Mouse (Mus musculus) cerebellum, adult 11 months (tissue): Measurements from ENCODE around the gene Evx2.

Experiments
- DNase-seq: peaks from one replicate; pipeline ENCODE4 v3.0.0; 2022

The Evx2 gene

DNA sequence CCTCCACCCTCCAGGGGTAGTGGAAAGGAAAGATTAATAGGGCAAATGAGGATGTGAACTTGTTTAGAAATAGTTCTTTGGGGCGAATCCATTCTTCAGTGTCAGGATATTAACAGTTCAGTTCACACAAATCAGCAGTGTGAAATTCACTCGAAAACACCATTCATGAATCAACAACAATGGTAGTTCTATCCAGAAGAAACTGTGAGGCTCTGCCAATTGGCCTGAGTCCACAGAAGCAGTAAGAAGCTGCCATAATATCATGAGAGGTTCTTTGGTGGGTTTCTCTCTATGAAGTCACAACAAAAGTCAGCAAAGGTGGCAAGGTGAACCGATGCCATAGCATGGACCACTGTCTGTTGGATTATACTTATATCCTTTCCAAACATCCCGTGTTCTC, 48.0 kb downstream of the Evx2 start:
- DNase-seq: no peak

DNA sequence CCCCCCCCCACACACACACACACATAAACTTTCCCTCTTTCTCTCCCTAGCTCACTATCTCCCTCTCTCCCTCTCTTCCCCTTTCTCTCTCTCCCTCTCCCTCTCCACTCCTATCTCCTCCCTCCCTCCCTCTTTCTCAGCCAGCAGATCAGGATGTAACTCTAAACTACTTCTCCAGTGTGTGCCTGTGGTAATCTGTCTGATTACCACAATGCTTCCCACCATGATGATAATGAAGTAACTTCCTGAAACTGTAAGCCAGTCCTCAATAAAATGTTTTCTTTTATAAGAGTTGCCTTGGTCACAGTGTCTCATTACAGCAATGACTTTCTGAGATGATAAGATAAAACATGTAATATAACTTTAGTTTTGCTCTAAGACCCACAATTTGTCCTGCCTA, 50.0 kb downstream of the Evx2 start:
- no peak for DNase-seq

DNA sequence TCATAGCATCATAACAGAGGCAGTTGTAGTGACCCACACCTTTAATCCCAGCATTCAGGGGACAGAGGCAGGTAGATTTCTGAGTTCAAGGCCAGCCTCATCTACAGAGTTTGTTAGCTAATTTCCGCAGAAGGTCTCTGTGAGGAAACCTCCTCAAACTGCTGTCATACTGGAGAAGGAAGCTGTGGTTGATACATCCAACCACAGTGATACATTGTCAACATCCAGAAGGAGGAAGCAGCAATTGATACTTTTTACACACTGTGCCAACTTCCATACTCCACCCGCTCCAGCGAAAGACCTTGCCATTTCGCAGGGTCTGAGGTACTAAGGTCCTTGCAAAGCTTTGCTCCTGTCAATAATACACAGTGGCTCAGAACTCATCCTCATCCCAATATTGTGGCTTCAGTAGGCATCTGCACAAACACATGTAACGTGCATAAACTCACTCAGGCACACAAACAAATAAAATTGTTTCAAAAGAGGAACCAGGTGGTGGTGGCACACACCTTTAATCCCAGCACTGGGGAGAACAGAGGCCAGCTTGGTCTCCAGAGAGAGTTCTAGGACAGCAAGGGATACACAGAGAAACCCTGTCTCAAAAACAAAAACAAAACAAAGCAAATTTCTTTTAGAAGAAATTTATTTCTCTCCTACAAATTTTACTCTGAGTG, 53.1 kb downstream of the Evx2 start:
- DNase-seq: no peak

DNA sequence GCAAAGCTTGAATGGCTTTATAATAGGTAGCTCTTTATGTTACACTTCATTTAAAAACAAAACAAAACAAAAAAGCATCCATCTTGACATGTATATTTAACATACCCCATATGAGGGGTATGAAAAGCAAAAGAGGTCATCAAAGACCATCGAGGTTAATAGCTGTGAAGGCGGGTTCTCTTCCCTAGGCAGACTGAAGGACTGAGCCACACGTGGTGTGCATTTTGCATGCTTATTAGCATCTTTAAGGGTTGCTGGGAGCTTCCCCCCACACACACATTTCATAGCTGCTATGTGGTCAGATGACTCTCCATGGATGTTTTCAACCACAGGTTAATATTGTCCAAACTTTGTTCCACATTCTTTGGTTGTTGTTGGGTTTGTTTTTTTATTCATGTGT, 55.3 kb downstream of the Evx2 start:
- DNase-seq: no peak
